Mouse (Mus musculus) MEL (cell line): Measurements from ENCODE around the gene 1500015O10Rik. TPM values are rescaled to one million over a fixed set of nuclear protein-coding genes. Genes with fewer than 3 reads are reported as not detected.

ENCODE experiments used
- DNase-seq: peaks from one replicate; pipeline ENCODE4 v3.0.0; 2011; ENCODE audit warnings: low read depth, low spot score
- H3K27ac ChIP-seq: 2 replicates; pipeline ENCODE4 v1.5.1; 2012; ENCODE audit warnings: low read depth, mild to moderate bottlenecking, control low read depth, low read length, moderate library complexity; ENCODE audit not compliant: control insufficient read depth
- H3K27me3 ChIP-seq, 2 experiments: fragments of 150-350 bp in 1 of 2; sonication (generic) in 1 of 2; 2 replicates each; pipeline ENCODE4 v1.6.1; 2012; ENCODE audit warnings: low read length in 2 of 2, mild to moderate bottlenecking in 2 of 2, improper control_type of control experiment in 1 of 2, moderate library complexity in 1 of 2; ENCODE audit not compliant: insufficient read depth in 2 of 2, control insufficient read depth in 1 of 2
- H3K36me3 ChIP-seq, 2 experiments: 2 replicates each; pipeline ENCODE4 v1.6.1; 2012 to 2014; ENCODE audit warnings: low read length in 2 of 2, improper control_type of control experiment in 1 of 2, inconsistent platforms in 1 of 2, mild to moderate bottlenecking in 1 of 2; ENCODE audit not compliant: insufficient read depth in 2 of 2, control insufficient read depth in 1 of 2
- H3K4me1 ChIP-seq, 2 experiments: fragments of 150-350 bp in 1 of 2; sonication (generic) in 1 of 2; 2 replicates each; pipeline ENCODE4 v1.6.1; 2012; ENCODE audit warnings: low read length in 2 of 2, improper control_type of control experiment in 1 of 2, mild to moderate bottlenecking in 1 of 2; ENCODE audit not compliant: insufficient read depth in 2 of 2, control insufficient read depth in 1 of 2
- H3K4me3 ChIP-seq, 2 experiments: fragments of 150-350 bp in 1 of 2; sonication (generic) in 1 of 2; 2 replicates each; pipeline ENCODE4 v1.5.1; 2012; ENCODE audit warnings: low read depth in 2 of 2, low read length in 2 of 2, mild to moderate bottlenecking in 2 of 2, moderate library complexity in 2 of 2, control low read depth in 1 of 2, improper control_type of control experiment in 1 of 2; ENCODE audit not compliant: control insufficient read depth in 1 of 2, insufficient read depth in 1 of 2
- H3K79me2 ChIP-seq: 2 replicates; pipeline ENCODE4 v1.6.1; 2012; ENCODE audit warnings: mild to moderate bottlenecking, low read length, moderate library complexity; ENCODE audit not compliant: control insufficient read depth, poor library complexity, insufficient read depth
- H3K9ac ChIP-seq: 2 replicates; pipeline ENCODE4 v1.6.1; 2012; ENCODE audit warnings: low read depth, mild to moderate bottlenecking, control low read depth, low read length, moderate library complexity; ENCODE audit not compliant: control insufficient read depth, poor library complexity, severe bottlenecking
- H3K9me3 ChIP-seq: fragments of 150-350 bp; sonication (generic); replicated peaks from 2 replicates; pipeline ENCODE4 v1.6.1; 2012; ENCODE audit warnings: mild to moderate bottlenecking, low read length, improper control_type of control experiment, moderate library complexity; ENCODE audit not compliant: insufficient read depth
- BHLHE40 ChIP-seq: IDR thresholded peaks from 2 replicates; pipeline ENCODE4 v1.6.1; 2012; ENCODE audit warnings: low read depth, mild to moderate bottlenecking, inconsistent platforms, low read length, improper control_type of control experiment, borderline replicate concordance
- CHD1 ChIP-seq: IDR thresholded peaks from 2 replicates; pipeline ENCODE4 v1.6.1; 2012; ENCODE audit warnings: low read depth, mild to moderate bottlenecking, inconsistent platforms, low read length, improper control_type of control experiment
- CHD2 ChIP-seq: IDR thresholded peaks from 2 replicates; pipeline ENCODE4 v1.6.1; 2011; ENCODE audit warnings: low read length, improper control_type of control experiment
- ELF1 ChIP-seq: IDR thresholded peaks from 2 replicates; pipeline ENCODE4 v1.6.1; 2014; ENCODE audit warnings: low read depth, mild to moderate bottlenecking, inconsistent platforms, low read length, improper control_type of control experiment, moderate library complexity
- ETS1 ChIP-seq: IDR thresholded peaks from 2 replicates; pipeline ENCODE4 v1.6.1; 2012; ENCODE audit warnings: low read depth, mild to moderate bottlenecking, inconsistent platforms, low read length, improper control_type of control experiment, moderate library complexity
- GABPA ChIP-seq: IDR thresholded peaks from 2 replicates; pipeline ENCODE4 v1.6.1; 2012; ENCODE audit warnings: low read depth, mild to moderate bottlenecking, inconsistent platforms, low read length, improper control_type of control experiment, moderate library complexity
- GATA1 ChIP-seq: IDR thresholded peaks from 2 replicates; pipeline ENCODE4 v1.6.1; 2011; ENCODE audit warnings: low read depth, low read length, improper control_type of control experiment
- MAFK ChIP-seq: IDR thresholded peaks from 2 replicates; pipeline ENCODE4 v1.6.1; 2011; ENCODE audit warnings: low read depth, mild to moderate bottlenecking, low read length, improper control_type of control experiment, borderline replicate concordance
- MAX ChIP-seq: IDR thresholded peaks from 2 replicates; pipeline ENCODE4 v1.6.1; 2011; ENCODE audit warnings: low read length, improper control_type of control experiment
- MEF2A ChIP-seq: IDR thresholded peaks from 2 replicates; pipeline ENCODE4 v1.6.1; 2014; ENCODE audit warnings: low read depth, mild to moderate bottlenecking, inconsistent platforms, low read length, improper control_type of control experiment; ENCODE audit not compliant: poor library complexity, insufficient replicate concordance, severe bottlenecking; ENCODE audit errors: extremely low read depth
- MYB ChIP-seq: IDR thresholded peaks from 2 replicates; pipeline ENCODE4 v1.6.1; 2011; ENCODE audit warnings: mild to moderate bottlenecking, low read depth, low read length, improper control_type of control experiment
- NELFE ChIP-seq: IDR thresholded peaks from 2 replicates; pipeline ENCODE4 v1.6.1; 2011; ENCODE audit warnings: low read depth, low read length, improper control_type of control experiment
- NRF1 ChIP-seq: IDR thresholded peaks from 2 replicates; pipeline ENCODE4 v1.6.1; 2014; ENCODE audit warnings: low read depth, mild to moderate bottlenecking, inconsistent platforms, low read length, improper control_type of control experiment, moderate library complexity; ENCODE audit not compliant: poor library complexity, insufficient read depth, severe bottlenecking
- POLR2A ChIP-seq, 2 experiments: IDR thresholded peaks; 2 replicates each; pipeline ENCODE4 v1.6.1; 2011 to 2012; ENCODE audit warnings: low read length in 2 of 2, mild to moderate bottlenecking in 2 of 2, control low read depth in 1 of 2, improper control_type of control experiment in 1 of 2, low read depth in 1 of 2, moderate library complexity in 1 of 2; ENCODE audit not compliant: control insufficient read depth in 1 of 2, insufficient read depth in 1 of 2, poor library complexity in 1 of 2
- POLR2AphosphoS2 ChIP-seq: IDR thresholded peaks from 2 replicates; pipeline ENCODE4 v1.6.1; 2011; ENCODE audit warnings: low read length, improper control_type of control experiment
- RAD21 ChIP-seq: IDR thresholded peaks from 2 replicates; pipeline ENCODE4 v1.6.1; 2011; ENCODE audit warnings: mild to moderate bottlenecking, low read depth, low read length, improper control_type of control experiment
- RCOR1 ChIP-seq: IDR thresholded peaks from 2 replicates; pipeline ENCODE4 v1.6.1; 2012; ENCODE audit warnings: low read depth, mild to moderate bottlenecking, inconsistent platforms, low read length, improper control_type of control experiment
- SIN3A ChIP-seq: IDR thresholded peaks from 2 replicates; pipeline ENCODE4 v1.6.1; 2012; ENCODE audit warnings: low read length, improper control_type of control experiment, inconsistent platforms
- SMC3 ChIP-seq: IDR thresholded peaks from 2 replicates; pipeline ENCODE4 v1.6.1; 2011; ENCODE audit warnings: low read depth, low read length, improper control_type of control experiment
- TAL1 ChIP-seq: IDR thresholded peaks from 2 replicates; pipeline ENCODE4 v1.6.1; 2012; ENCODE audit warnings: mild to moderate bottlenecking, inconsistent platforms, low read length, moderate library complexity, mixed read lengths
- TBP ChIP-seq: IDR thresholded peaks from 2 replicates; pipeline ENCODE4 v1.8.0; 2011; ENCODE audit warnings: low read depth, low read length, improper control_type of control experiment
- TCF12 ChIP-seq: IDR thresholded peaks from 2 replicates; pipeline ENCODE4 v1.6.1; 2014; ENCODE audit warnings: low read depth, mild to moderate bottlenecking, inconsistent platforms, low read length, improper control_type of control experiment, moderate library complexity
- UBTF ChIP-seq: IDR thresholded peaks from 2 replicates; pipeline ENCODE4 v1.6.1; 2012; ENCODE audit warnings: low read depth, mild to moderate bottlenecking, inconsistent platforms, low read length, improper control_type of control experiment, moderate library complexity, borderline replicate concordance; ENCODE audit not compliant: insufficient read depth
- USF2 ChIP-seq, 2 experiments: IDR thresholded peaks; 2 replicates each; pipeline ENCODE4 v1.6.1; 2011 to 2012; ENCODE audit warnings: improper control_type of control experiment in 2 of 2, low read length in 2 of 2, borderline replicate concordance in 1 of 2, inconsistent platforms in 1 of 2, low read depth in 1 of 2, mild to moderate bottlenecking in 1 of 2; ENCODE audit not compliant: insufficient read depth in 1 of 2
- ZKSCAN1 ChIP-seq: IDR thresholded peaks from 2 replicates; pipeline ENCODE4 v1.6.1; 2012; ENCODE audit warnings: low read depth, mild to moderate bottlenecking, inconsistent platforms, low read length, improper control_type of control experiment, moderate library complexity
- polyA plus RNA-seq, 2 experiments: library from polyadenylated mRNA; stranded (reverse) in 1 of 2; unstranded in 1 of 2; fragments of >175 nt in 1 of 2; fragments of >200 nt in 1 of 2; gene quantifications; 2 replicates each; pipeline versions ENCODE4 v1.2.1 to v1.2.4; 2012; ENCODE audit warnings: low replicate concordance in 2 of 2, low read depth in 1 of 2; ENCODE audit not compliant: insufficient read length in 2 of 2, insufficient read depth in 1 of 2, missing spikeins in 1 of 2
- total RNA-seq: library from RNA; depleted of rRNA; stranded (reverse); fragments of 300-350 nt; gene quantifications from 2 replicates; pipeline ENCODE4 v1.2.3, GENCODE M21; 2012

Gene 1500015O10Rik
- total and polyA plus RNA-seq, 3 experiments, result 0.08 TPM; not detected in 2

DNA sequence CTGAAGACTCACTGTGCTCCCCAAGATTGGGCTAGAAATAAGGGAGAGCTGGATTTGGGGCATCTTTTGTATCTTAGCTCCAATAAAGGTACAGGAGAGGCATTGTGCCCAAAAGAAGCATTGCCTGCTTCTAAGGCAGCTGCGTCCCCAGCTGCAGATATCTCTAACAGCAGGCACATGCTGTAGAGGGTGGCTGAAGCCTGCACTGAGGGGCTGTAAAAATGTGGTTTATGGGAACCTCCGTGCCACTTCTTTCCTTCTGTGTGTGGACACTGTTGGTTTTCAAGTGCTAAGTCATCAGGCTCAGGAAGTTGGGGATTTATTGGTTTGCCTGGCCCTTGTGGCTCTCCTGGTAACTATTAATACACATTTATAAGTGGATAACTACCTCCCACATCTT, 11.6 kb upstream of the 1500015O10Rik start:
- no peak overlapping the region for H3K27ac ChIP-seq
- TF ChIP-seq MAFK, result no peak
- TF ChIP-seq RCOR1, result no peak
- TF ChIP-seq TAL1, result no peak
- TF ChIP-seq NRF1, result no peak
- TF ChIP-seq RAD21, result no peak
- no peak for TF ChIP-seq NELFE
- no peak for TF ChIP-seq SMC3
- no peak for TF ChIP-seq GABPA
- TF ChIP-seq TCF12, result no peak
- TF ChIP-seq BHLHE40, result no peak
- no peak for TF ChIP-seq UBTF
- TF ChIP-seq MYB, result no peak
- no peak for TF ChIP-seq ZKSCAN1
- TF ChIP-seq CHD2, result no peak
- TF ChIP-seq MEF2A, result no peak
- TF ChIP-seq, all 39 proteins: peak for 0

DNA sequence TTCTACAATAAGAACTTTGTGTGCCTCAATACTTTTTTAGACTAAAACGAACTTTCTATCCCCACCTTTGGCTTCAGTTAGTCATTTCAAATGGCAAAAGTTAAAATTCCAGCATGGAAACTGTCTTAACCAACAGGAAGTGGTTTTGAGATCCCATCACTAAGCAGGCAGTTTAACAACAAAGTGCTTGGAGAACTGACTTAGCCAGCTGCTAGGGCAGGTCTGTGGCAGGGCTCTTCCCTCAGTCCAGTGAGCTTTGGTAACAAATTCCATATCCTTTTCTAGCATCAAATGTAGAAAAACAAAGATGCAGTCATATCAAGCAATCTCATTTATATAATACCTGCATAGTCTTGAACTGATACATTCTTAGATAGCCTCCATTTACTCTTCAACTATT, 7.9 kb upstream of the 1500015O10Rik start:
- peaks cover 0 to 2% of the 10 kb centered on the region in 2 experiments; a peak in 2 of 4 replicates for H3K27me3 ChIP-seq
- no peaks in the 10 kb centered on the region for H3K9me3 ChIP-seq
- no peak for DNase-seq
- H3K4me3 ChIP-seq, result no peak overlapping the region
- TF ChIP-seq SIN3A (no peak), POLR2A (IDR thresholded peaks at IDR 0.05; ENCODE audit: control insufficient read depth in 1 of 2, insufficient read depth in 1 of 2, low read depth in 1 of 2, low read length in 2 of 2, poor library complexity in 1 of 2) (no peak), MEF2A (no peak), GABPA (no peak), UBTF (no peak), MYB (no peak), USF2 (IDR thresholded peaks at IDR 0.05; ENCODE audit: borderline replicate concordance in 1 of 2, insufficient read depth in 1 of 2, low read depth in 1 of 2, low read length in 2 of 2) (no peak), MAFK (no peak), TAL1 (no peak), MAX (no peak), ELF1 (no peak), POLR2AphosphoS2 (no peak), RCOR1 (no peak), TBP (no peak), CHD1 (no peak), CHD2 (no peak), ETS1 (no peak), GATA1 (no peak), NRF1 (no peak)
- no peaks in the 10 kb centered on the region for H3K79me2 ChIP-seq
- no peaks in the 10 kb centered on the region for H3K4me1 ChIP-seq
- no peaks in the 10 kb centered on the region for H3K36me3 ChIP-seq
- no peak overlapping the region for H3K27ac ChIP-seq
- no peak overlapping the region for H3K9ac ChIP-seq

More for the DNA sequence above, 11.6 kb upstream of the 1500015O10Rik start:
- H3K4me3 ChIP-seq, result no peak overlapping the region
- H3K9ac ChIP-seq, result no peak overlapping the region
- H3K27me3 ChIP-seq, result peaks cover 0 to 2% of the 10 kb centered on the region in 2 experiments; a peak in 2 of 4 replicates
- no peak for DNase-seq
- H3K9me3 ChIP-seq, result no peaks in the 10 kb centered on the region
- no peaks in the 10 kb centered on the region for H3K79me2 ChIP-seq
- H3K4me1 ChIP-seq, result no peaks in the 10 kb centered on the region
- H3K36me3 ChIP-seq, result no peaks in the 10 kb centered on the region
